Mouse (Mus musculus) heart, adult 10 weeks (tissue): ENCODE results near the gene Olfr293. TPM values are rescaled to one million over a fixed set of nuclear protein-coding genes. Genes with fewer than 3 reads are reported as not detected.

Experiments used
- polyA plus RNA-seq: library from polyadenylated mRNA; stranded (reverse); fragments of 350-450 nt; fragmentation: Illumina TruSeq; extraction: RNeasy Lipid Tissue Mini Kit (QIAGEN cat#74804); gene quantifications from one replicate; pipeline ENCODE4 v1.2.3, GENCODE M21; 2014; ENCODE audit warnings: low read depth, low replicate concordance

The Olfr293 gene
- polyA plus RNA-seq = not detected

DNA sequence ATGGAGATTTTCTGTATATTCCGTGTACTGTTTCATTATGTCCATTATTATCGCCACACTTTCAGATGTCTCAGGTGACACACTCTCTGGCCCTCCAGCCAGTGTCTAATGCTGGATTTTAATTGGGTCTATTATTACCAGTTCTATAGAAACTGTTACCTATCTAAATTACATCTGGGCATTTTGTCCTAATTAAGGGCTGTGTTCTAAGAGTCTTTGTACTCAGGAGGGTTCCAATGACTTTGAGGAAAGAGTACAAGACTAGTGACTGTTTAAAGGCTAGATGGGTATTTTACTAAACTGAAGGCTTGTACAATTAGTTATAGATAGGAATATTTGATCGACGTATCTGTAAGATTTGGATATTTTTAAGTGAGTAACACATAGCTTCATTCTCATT, at the start of gene Olfr293:
Olfr293 (plus strand) TSS at position 301 of the 400 bp plus-strand sequence.

DNA sequence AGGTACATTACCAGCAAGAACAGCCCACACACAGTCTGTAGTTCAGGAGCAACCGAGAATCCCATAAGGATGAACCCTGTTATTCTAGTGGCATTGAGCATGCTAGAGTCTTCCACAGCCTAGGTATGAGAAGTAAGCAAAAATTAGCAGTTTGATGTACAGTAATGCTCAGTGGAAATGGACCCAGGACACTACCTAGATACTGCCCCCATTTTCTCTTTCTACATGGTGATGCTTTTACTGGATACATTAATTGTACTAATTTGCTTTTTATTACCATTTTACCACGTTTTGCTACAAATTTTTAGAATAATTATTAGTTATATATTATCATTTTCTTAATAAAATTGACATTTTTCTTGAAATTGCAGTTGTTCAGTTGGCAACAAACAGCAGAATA, 32.3 kb upstream of the Olfr293 start, which contains the start of gene Olfr294:
Olfr294 (minus strand) TSS at position 101 of the 400 bp plus-strand sequence.

DNA sequence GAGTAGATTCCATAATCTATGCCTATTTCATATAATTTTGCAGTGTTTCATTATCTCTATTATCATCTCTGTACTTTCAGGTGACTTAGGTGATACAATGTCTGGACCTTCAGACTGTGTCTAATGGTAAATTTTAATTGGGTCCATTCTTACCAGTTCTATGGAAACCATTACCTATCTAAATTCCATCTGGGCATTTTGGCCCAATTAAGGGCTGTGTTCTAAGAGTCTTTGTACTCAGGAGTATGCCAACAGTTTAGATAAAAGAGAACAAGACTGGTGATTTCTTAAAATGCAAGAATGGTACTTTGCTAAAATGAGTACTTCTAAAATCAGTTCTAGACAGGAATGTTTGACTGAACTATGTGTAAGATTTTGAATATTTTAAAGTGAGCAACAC, 39.2 kb downstream of the Olfr293 start, which contains the start of gene Olfr292:
Olfr292 (plus strand) TSS at position 301 of the 400 bp plus-strand sequence.

Other genes starting within 250 kb of the Olfr293 start
- gene Olfr301, start 245.2 kb upstream of the Olfr293 start, polyA plus RNA-seq = not detected
- not detected for gene Olfr299, start 189.1 kb upstream of the Olfr293 start, polyA plus RNA-seq
- not detected for gene Olfr298, start 156.6 kb upstream of the Olfr293 start, polyA plus RNA-seq
- not detected for gene Olfr297, start 129.1 kb upstream of the Olfr293 start, polyA plus RNA-seq
- gene Olfr295, start 65.2 kb upstream of the Olfr293 start, polyA plus RNA-seq = not detected
- gene Olfr294, start 32.4 kb upstream of the Olfr293 start, polyA plus RNA-seq = not detected
- not detected for gene Olfr292, start 39.3 kb downstream of the Olfr293 start, polyA plus RNA-seq
- 0.47 TPM for gene Folh1, start 126.9 kb downstream of the Olfr293 start, polyA plus RNA-seq
- gene Vmn2r77, start 146.0 kb downstream of the Olfr293 start, polyA plus RNA-seq = not detected